Mouse (Mus musculus) frontal cortex, postnatal 36 days (tissue): ENCODE measurements at regions not wholly inside any gene's neighbourhood (a gene's known extent, or its start where the extent isn't known, plus 50 kb on each side); places are given as distances from the start of the nearest gene placed in this dataset.
A peak's percentile ranks its signal among the peaks of the same experiment; 100 is the strongest.

ENCODE experiments used
- DNase-seq, 2 experiments: peaks; one replicate each; pipeline ENCODE4 v3.0.0; 2022; ENCODE audit warnings: low spot score in 2 of 2

DNA sequence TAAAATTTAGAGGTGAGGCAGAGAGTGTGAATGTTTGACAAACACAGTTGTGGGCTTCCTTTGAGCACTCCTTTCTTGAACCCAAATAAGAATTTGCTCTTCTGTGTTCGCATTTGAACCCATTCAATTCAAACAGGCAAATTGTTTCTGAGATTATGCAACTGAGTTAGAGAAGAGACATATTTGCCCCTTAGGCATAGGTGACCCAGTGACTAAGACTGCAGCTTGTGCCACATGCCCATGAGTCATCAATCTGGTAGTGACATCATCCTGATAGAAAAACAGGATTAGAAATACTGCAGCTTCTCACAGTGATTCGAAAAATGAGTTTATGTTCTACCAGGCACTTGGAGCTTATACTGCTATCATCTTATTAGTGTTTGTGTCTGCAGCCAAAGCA, 67.2 kb downstream of the Zfp622 start:
- no peak for DNase-seq

DNA sequence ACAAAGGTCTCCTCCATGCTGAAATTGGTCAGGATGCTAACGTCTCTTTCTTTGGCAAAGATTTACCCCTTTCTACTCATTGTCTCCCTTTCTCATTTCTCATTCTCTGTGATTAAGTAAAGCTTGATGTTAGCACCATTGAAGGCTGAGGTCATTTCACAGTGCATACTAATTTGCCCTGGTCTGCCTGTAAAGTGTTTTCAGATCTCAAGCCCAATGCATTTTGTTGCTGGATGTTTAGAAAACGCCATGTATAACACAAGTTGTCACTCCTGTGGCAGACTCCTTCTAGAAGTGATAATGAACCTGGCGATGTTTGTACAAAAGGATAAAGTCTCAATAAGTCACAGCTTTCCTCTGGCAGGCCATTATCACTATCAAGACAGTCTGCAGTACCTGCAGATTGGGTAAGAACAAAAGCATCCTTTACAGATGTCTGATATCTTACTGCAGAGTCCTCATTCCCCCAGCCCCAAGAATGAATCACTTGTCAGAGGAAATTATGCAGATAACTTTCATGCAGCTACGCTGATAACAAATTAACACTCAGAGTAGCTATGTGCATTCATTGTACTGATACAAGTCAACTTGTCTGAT, 68.7 kb downstream of the Zfp622 start:
- DNase-seq, result no peak

DNA sequence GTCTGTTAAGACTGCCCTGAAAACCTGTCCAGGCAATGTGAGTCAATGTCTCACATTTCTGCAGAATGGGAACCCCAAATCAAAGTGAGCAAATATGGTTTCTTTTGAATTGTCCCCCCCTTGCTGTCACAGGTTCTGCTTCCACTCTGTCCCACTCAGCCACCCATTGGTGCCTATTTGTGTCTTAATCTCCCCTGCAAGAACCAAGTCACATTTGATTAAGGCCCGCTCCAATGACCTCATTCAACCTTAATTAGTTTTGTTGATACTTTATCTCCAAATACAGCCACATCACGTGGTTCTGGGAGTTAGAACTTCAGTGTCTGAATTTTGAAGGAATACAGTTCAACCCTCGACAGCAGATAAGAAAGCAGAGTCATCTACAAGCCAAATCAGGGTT, 73.9 kb downstream of the Zfp622 start:
- DNase-seq, result no peak

DNA sequence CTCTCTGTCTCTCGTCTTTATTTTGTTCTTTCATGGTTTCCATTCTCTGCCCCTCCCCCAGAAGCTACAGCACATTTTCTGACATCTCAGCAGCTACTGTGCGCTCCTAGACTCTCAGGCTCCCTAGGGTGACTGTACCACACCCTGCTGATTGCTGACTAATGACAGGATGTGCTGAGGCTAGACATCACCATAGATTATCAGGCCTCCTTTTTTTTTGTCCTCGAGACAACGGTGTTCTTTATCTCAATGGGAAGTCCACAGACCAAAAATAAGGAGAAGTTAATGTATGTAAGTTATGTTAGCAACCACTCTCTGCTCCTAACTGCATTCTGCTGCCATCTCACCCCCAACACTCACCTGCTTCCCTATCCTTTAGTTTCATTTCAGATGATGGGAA, 116.0 kb downstream of the Zfp622 start:
- DNase-seq, result no peak

DNA sequence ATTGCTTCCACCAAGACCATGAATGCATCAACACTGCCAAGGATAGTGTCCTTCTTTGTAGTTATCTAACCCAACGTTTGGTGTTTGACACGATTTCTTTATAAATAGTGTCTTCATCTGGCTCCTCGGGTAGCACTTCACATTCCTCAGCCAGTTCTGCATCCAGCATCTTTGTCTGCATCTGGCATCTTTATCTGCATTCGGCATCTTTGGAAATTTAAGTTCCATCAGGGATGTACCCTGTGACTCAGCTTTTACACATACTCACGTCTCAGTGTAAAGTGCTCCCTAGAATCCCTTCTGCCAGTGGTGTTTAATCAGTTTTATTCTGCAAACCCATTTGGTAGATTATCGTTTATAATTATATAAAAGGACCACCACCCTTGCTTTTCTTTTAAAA, 123.8 kb downstream of the Zfp622 start:
- peak; percentile 5 to 13 for DNase-seq

DNA sequence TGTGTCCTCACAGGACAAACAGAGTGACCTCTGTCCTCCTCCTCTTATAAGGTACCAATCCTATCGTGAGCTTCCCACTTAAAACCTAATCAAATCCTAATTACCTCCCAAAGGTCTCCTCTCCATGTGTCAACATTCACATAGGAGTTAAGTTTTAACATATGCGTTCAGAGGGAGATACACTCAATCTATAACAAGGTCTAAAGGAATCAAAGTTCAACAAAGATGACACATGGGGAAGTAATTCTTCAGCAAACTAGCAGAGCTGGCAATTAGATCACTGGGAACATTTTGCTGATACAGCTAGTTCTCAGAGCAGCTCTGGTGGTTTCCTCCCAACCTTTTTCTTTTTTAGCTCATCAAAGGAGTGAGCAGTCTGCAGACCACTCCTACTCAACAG, 160.0 kb downstream of the Zfp622 start:
- DNase-seq, result no peak

DNA sequence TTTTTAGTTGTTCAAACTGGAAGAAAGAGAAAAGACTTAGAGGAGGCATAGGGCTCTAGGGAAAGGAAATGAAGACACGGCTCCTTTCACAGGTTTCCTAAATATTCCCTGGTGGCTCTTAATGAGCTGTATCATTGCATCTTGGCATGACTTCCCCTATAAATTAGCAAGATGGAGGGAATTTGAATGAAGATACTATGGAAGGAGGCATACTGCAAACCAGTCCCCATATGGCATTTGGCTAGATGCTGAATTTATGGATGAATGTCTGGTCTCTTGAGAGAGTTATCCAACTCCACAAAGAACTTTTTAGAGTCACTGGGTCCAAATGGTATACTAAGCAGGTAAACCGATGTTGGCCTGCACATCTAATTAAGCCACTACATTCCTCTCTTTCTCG, 150.3 kb upstream of the March11 start:
- DNase-seq, result no peak

DNA sequence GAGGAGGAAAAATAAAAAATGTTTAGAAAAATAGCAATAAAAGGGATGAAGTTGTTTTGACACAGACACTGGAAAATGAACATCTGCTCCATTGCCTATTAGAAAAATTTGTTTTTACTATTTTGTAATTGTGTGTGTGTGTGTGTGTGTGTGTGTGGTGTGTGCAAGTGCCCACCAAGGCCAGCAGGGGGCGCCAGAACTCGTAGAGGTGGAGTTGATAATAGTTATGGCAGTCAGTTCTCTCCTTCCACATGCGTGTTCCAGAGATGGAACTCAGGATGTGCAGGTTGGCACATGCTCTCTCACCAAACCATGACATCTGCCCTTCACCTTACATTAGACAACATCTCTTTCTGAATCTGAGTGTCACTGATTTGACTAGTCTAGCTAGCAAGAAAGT, 123.9 kb upstream of the March11 start:
- DNase-seq, result no peak

DNA sequence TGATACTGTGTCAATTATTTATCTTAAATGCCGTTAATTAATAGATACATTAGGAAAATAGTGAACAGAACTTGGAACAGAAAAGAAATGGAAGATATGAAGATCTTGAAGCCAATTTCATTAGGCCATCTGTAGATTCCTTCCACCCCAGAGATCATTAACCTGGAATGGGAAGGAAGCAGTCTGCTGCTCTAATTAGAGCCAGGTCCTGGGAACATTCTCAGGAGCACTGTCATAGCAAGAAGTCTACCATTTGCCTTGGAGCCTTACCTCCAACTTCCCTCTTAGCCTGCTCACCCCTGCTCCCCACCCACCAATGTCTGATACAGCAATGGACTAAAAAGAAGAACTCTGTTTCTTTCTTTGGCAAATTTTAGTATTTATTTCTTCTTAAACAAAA, 113.3 kb upstream of the March11 start:
- DNase-seq, result no peak

DNA sequence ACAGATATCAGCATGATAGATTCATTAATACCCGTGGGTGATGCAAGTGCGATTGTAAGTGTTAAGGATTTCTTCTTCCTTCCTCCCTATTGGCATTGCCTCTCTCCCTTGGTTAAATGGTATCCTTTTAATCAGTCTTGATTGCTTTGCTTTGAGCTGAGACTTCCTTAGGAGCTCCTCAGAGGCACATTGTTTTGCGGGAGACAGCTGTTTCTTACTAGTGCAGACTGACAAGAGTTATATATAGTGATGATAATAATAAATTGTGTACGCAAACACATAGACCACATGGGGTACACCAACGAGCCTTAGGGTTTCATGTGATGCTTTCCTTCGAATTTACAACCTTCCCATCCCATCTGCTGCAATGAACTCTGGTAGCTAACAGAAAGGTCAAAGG, 102.0 kb upstream of the March11 start:
- no peak for DNase-seq

DNA sequence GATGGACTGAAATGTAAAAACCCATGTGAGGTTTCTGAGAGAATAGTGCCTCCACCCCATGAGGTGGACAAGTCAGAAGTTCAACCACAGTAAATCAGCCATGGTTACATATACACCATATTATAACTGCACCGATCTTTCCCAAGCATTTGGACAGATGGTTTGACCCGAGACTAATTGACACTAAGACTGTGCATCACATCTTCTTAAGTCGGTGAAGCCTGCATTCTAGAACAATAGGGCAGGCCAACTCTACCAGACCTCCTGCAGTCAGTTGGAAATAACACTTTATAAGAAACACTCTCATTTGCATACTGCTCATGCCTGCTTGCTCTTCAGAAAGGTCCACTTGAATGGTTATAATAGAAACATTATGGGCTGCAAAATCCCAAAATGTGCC, 88.0 kb upstream of the March11 start:
- no peak for DNase-seq

DNA sequence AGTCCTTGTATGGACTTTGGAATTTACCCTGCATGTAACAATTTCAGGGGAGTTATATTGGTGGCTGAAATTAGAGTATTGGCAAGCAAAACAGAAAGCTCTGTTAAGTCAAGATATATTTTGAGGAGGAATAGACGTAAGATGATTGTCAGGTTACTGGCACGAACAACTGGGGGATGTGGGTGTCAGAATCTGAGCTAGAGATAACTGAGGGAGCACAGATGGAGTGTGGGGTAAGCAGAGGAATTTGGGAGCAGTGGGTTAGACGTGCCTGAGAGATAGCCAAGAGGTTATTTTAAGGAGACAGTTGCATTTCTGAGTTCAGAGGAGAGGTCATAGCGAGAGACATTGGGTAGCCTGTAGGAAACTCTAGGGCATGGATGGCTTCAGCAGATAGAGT, 80.2 kb upstream of the March11 start:
- DNase-seq, result peak; percentile 3 to 8
